Mouse (Mus musculus): ENCODE data around the gene Lin7b.

Gene Lin7b

DNA sequence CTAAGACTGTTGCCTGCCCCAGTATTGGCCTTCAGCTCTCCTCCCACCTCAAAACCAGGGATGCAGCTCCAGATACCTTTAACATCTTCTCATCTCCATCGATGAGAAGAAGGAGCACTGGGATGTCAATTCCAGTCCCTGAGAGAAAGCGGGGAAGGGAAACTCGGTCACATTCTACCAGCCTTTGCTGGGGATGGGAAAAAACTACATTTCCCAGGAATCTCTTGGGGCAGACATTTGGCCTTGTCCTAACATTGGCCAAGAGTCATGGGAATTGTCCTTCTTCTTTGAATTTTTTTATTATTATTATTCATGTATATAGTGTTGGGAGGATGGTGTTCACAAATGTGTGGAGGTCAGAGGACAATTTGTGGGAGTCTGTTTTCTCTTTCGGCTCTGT lies 48.1 kb downstream of the Lin7b start:
- in situ Hi-C loops (cut with MboI; ENCODE audit: low sequenced_read_pairs), result no loop called here

All from CH12F3 (cell line).